Mouse (Mus musculus) gastrocnemius, postnatal 25 days (tissue): ENCODE data around the gene Msi2. TPM values are rescaled to one million over a fixed set of nuclear protein-coding genes. Genes with fewer than 3 reads are reported as not detected.

Experiments
- DNase-seq: peaks from one replicate; pipeline ENCODE4 v3.0.0; 2022
- total RNA-seq, 2 experiments: library from RNA; stranded (reverse); gene quantifications; 1 replicate in 1 of 2; 2 replicates in 1 of 2; pipeline ENCODE4 v1.2.3; 2021

Gene Msi2
- total RNA-seq, 2 experiments from 2014 or later: 158 TPM

- no peak for DNase-seq
Observed at GRCm38 (mm10) chr11:88713479-88713878, 4.8 kb downstream of the Msi2 start.

- DNase-seq: peak; percentile 31
Observed at GRCm38 (mm10) chr11:88709876-88710614, 8.3 kb downstream of the Msi2 start.

DNA sequence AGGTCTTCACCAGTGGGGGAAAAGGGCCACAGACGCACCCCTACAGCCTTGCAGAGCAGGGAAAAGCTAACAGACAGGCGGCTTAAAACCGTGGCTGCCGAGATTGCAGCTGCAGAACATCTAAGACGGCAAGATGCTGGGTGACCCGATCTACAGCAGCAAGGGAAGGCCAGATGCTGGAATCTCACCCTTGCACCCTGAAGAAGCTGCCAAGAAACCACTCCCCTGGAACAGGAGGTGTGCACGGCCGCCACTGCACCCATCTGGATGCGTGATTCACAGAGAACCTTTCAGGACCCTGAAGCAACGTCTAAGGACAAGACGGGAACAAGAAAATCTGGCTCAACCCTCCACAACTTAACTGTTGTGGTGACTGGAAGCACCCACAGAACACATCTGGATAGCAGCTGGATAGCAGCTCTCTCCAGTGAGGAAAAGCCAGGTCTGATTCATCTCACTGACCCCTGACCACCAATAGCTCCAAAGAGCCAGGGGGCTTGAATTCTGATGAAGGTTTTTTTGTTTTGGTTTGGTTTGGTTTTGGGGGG, 11.0 kb downstream of the Msi2 start:
- no peak for DNase-seq

DNA sequence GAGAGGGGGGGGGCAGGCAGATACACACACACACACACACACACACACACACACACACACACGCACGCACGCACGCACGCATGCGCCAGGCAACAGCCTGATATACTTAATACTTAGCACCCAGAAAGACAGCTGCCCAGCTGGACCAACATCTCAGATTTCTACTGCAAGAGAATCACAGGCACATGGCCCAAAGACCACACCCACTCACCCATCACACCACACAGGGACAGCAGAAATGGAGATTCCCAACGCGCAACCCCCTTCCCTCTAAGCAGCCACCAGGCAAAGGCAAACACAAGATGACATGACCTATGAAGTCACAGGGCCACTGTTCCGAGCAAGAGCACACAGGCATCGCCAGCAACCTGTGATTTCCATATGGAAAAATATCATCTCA, 13.6 kb downstream of the Msi2 start:
- no peak for DNase-seq

DNA sequence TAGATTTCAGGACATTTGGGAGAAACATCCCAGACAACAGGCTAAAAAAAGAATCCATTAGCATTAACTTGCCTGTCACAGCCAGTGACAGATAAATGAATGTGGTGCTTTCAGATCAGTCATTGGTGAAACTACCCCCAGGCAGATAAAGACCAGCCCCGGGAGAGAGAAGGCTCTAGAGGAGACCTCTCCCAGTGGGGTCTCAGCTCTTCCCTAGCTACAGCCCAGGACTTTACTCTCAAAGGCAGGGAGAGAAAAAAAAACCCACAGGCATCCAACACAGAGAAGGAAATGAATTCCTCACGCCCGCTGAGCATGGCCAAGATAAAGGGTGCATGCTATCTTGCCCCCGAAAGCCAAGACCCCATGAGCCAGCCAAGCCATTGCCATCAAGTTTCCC, 15.1 kb downstream of the Msi2 start:
- DNase-seq: no peak

DNA sequence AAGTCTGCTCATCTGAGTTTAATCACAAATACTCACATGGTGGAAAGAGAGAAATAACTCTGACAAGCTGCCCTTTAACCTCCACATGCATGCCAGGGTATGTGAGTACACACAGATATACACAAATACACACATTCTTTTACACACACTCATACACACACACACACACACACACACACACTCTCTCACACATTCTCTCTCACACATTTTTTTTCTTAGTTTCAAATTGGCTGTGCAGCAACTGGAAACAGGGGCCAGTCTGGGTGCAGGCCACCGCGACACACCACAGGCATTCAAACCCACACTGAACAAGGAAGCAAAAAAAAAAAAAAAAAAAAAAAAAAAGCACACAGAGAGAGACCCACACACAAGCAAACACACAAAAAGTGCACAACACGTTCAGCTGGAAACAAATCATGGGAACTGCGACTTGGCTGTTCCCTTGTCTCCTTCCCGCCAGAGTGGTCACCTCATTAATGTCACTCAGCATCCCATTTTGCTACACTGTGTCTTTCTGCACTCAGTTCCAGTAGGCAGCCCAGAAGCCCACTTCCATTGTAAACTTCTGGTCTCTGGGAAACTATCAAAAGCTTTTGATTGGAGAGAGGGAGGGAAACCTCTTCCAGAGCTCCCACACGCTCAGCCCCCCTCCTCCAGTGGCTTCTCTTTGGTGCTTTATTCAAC, 16.2 kb downstream of the Msi2 start:
- DNase-seq: no peak

DNA sequence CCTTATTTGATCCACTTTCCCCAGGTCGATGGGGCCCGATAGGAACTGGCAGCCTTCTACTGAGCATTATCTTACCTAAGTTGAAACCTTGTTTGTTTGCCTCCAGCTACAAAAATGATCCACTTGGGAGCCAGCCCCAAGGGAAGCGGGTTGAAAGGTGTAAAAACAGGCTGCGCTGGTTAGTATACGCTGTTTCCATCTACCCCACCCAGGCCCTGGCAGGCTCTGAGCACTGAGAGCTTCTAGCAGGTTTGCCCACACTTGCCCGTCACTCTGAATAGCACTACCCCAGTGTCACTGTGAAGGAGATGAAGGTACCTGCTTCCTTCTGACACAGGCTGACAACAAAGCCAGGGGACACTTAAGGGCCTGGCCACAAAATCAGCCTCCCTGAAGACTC, 17.3 kb downstream of the Msi2 start:
- no peak for DNase-seq

GRCm38 (mm10) chr11:88700202-88700711, 18.1 kb downstream of the Msi2 start:
- DNase-seq: no peak

GRCm38 (mm10) chr11:88693905-88694893, 24.1 kb downstream of the Msi2 start:
- no peak for DNase-seq

- no peak for DNase-seq
Observed at GRCm38 (mm10) chr11:88693002-88693769, 25.1 kb downstream of the Msi2 start.

DNA sequence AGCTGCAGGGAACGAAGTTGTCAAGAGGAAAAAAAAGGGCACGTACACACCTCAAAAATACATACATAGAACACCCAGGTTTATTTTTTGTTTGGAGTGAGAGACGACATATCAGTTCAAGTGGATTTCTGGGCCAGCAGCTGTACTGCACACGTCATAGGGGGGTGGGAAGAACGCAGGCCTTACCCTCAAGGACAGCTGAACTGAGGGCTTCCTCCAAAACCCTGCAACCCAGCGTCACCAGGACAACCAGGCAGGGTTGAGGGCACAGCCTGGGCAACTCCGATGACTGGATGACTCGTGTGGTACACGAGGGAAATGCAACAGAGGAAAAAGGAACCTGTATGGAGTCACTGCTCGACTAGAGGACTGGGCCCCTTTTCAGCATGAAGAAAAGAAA, 25.9 kb downstream of the Msi2 start:
- DNase-seq: no peak

DNA sequence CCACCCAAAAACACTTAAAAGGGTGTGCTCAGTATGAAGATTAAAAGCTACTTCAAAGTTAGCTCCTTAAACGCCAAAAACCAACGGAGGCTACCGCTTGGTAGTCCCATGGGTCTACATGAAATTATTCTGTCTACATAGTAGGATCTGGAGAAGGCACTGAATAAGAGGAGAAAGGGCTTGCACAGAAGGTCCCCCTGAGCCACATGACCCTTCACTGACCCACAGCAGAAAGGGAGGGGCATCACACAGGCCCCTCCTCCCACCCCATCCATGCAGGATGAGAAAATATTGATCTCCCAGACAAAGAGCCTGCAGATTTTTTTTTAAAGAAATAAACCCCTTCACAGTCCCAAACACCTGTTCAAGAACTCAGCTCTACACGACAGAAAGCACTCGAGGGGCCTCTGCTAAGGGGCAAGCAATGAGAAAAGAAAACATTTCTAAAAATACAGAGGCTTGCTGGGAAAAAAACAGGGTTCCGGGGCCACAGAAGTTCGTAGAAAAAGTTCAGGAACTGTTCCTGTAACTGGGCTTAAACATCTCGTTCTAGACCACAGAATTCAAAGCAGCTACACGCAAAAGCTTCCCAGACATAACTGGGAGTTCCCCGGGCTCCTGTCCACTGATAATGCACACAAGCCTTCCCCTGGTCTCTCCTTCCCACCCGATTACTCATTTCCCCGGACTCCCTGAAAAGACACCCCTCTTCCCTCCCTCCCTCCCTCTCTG, 27.6 kb downstream of the Msi2 start:
- no peak for DNase-seq

DNA sequence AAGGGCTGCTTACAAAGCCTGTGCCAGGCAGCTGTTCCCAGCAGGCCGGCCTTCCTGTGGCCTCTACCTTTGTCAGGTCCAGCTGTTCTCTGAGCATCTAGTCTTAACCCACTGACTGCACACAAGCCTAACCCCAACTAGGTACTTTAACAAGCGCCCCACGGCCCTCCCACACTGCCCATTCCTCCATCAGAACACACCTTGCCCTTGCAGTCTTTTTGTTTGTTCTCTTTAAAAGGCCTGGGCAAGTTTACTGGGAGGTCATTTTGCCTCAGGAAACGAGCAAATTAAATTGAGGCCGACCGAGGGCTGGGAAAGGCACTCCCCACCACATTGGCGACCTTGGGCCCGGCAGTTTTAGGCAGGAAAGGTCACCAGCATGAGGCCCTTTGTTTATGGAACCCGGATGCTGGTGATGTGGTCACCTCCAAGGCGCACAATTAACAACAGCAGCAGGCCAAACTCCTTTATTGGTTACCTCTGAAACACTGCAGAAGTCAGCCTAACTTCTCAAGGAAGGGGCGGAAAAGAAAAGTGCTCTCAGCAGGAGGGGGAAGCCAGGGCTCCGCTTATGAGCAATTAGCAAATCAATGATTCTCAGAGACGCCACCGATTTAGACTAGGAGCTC, 28.4 kb downstream of the Msi2 start:
- no peak for DNase-seq

DNA sequence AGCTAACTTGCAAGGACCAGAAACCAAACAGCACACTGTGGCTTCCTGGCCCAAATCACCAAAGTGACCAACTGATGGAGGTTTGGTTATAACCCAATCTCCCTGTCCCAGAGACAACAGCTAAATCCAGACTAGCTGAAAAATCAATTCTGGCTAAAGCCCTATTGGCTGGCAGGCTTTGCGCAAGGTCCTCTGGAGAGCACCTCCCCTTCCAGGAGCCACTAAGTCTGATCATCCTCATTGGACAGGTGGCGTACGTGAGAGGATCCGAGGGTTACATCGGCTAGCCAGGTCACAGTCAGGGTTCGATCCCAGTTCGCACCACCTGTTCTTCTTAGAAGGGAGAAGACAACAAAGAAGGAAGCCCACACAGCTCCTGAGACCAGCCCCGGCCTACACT, 29.7 kb downstream of the Msi2 start:
- no peak for DNase-seq

DNA sequence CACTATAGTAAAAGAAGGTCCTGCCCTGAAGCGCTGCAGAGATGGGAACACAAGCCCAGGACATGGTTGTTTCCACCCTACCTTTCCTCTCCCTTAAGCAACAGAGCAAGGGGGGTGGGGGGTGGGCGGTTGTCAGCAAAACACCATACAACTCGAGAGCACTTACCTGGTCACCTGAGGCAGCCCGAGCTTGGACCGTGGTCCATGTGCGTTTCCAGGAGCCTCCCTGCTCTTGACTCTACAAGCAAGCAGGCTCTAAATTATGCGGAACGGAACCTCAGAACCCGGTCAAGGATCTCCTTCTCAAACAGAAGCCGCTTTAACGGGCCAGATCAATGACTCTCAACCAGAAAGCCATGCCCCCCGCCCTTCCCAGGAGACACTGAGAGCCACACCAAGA, 30.6 kb downstream of the Msi2 start:
- DNase-seq: no peak

GRCm38 (mm10) chr11:88687010-88687409, 31.3 kb downstream of the Msi2 start:
- no peak for DNase-seq

DNA sequence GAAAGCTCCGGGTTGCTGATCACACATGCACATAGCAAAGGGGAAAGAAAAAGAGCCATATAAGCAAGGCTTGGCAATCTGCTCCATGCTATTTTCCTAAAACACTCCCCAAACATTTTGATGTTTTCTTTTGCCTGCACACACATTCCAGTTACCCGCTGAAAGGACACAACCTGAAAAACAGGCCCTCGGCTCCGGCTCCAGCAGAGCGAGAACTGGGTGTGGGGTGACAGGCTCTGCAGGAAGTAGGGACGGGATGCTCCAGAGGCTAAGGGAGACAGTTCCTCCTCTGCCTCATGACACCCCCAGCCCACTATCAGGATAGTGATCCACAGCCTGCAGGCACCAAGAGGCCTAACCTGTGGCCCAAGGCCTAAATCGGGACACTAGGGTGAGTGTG, 32.3 kb downstream of the Msi2 start:
- DNase-seq: no peak

GRCm38 (mm10) chr11:88683026-88683770, 35.1 kb downstream of the Msi2 start:
- DNase-seq: no peak

DNA sequence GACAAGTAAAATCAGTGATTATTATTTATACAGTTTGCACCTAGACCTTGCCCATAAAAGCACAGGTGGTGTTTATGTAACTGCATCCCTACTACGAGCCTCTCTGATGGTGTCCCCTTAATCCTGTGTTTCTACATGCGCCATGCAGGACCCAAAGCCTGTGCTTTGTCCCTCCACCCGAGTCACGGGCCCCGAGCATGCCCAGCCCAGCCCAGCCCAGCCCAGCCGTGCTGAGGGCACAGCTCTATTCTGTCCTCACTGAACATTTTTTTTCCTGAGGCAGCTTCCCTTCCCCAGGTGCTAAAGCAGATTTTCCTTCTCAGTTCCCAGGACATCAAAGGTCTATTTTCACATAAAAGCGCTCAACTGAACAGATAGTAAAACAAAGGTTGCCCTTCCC, 41.0 kb downstream of the Msi2 start:
- DNase-seq: no peak
